Mouse (Mus musculus): ENCODE data around the gene Aak1. TPM values are rescaled to one million over a fixed set of nuclear protein-coding genes. Genes with fewer than 3 reads are reported as not detected.
"Not testable (repeated sequence)": the region's sequence is repeated elsewhere in the genome, so short reads cannot be mapped to it uniquely, and the experiment has no call there.

Gene Aak1
- polyA plus RNA-seq, 1 experiment from 2014 or later = 13.6 TPM

GRCm38 (mm10) chr6:86876451-86876850 is 27.1 kb downstream of the Aak1 start:
- H3K27ac ChIP-seq = no peak overlapping the region
- H3K36me3 ChIP-seq (replicated peaks) = peaks cover 11% of the 10 kb centered on the region
- H3K27me3 ChIP-seq (ENCODE audit: poor library complexity, severe bottlenecking) = no peaks in the 10 kb centered on the region
- H3K4me1 ChIP-seq = 0 out of 2 replicates have a peak, but pooled peaks cover 6% of the 10 kb centered on the region
- H3K9me3 ChIP-seq = no peaks in the 10 kb centered on the region
- WGBS = 16% methylated on average over 1 of the region's 1 CpGs
- DNase-seq (ENCODE audit: extremely low spot score, low spot score) = no peak
- no peak overlapping the region for H3K4me3 ChIP-seq

- not testable (repeated sequence) for DNase-seq (ENCODE audit: extremely low spot score, low spot score); H3K4me1 ChIP-seq; H3K27ac ChIP-seq; H3K36me3 ChIP-seq (replicated peaks); H3K4me3 ChIP-seq; H3K27me3 ChIP-seq (ENCODE audit: poor library complexity, severe bottlenecking); H3K9me3 ChIP-seq
- 77% methylated on average over 3 of the region's 3 CpGs for WGBS
These were observed 29.3 kb downstream of the Aak1 start for GRCm38 (mm10) chr6:86878656-86879055.

- H3K4me3 ChIP-seq = no peak overlapping the region
These were observed 30.0 kb downstream of the Aak1 start for GRCm38 (mm10) chr6:86879314-86879713.

GRCm38 (mm10) chr6:86884230-86884629 is 34.9 kb downstream of the Aak1 start:
- DNase-seq (ENCODE audit: extremely low spot score, low spot score) = no peak
- Histone ChIP-seq H3K27me3 (ENCODE audit: poor library complexity, severe bottlenecking) (no peaks in the 10 kb centered on the region), H3K9me3 (no peaks in the 10 kb centered on the region), H3K36me3 (replicated peaks) (peaks cover 8% of the 10 kb centered on the region; the same call in 1 of the 2 replicates), H3K4me3 (no peak overlapping the region), H3K27ac (no peak overlapping the region), H3K4me1 (no peaks in the 10 kb centered on the region; the same call in 1 of the 2 replicates)
- WGBS = 91% methylated on average over 2 of the region's 2 CpGs

More at GRCm38 (mm10) chr6:86879314-86879713, 30.0 kb downstream of the Aak1 start:
- 99% methylated on average over 4 of the region's 4 CpGs for WGBS
- Histone ChIP-seq H3K36me3 (replicated peaks) (no peaks in the 10 kb centered on the region; the same call in 1 of the 2 replicates), H3K27me3 (ENCODE audit: poor library complexity, severe bottlenecking) (no peaks in the 10 kb centered on the region), H3K27ac (no peak overlapping the region), H3K4me1 (0 out of 2 replicates have a peak, but pooled peaks cover 6% of the 10 kb centered on the region), H3K9me3 (no peaks in the 10 kb centered on the region)
- no peak for DNase-seq (ENCODE audit: extremely low spot score, low spot score)

GRCm38 (mm10) chr6:86884746-86885145 is 35.4 kb downstream of the Aak1 start:
- 92% methylated on average over 6 of the region's 6 CpGs for WGBS
- Histone ChIP-seq H3K27me3 (ENCODE audit: poor library complexity, severe bottlenecking) (no peaks in the 10 kb centered on the region), H3K4me1 (no peaks in the 10 kb centered on the region; the same call in 1 of the 2 replicates), H3K36me3 (replicated peaks) (peaks cover 8% of the 10 kb centered on the region; the same call in 1 of the 2 replicates), H3K4me3 (no peak overlapping the region), H3K9me3 (no peaks in the 10 kb centered on the region), H3K27ac (no peak overlapping the region)
- no peak for DNase-seq (ENCODE audit: extremely low spot score, low spot score)

GRCm38 (mm10) chr6:86885816-86886529 is 36.7 kb downstream of the Aak1 start:
- H3K9me3 ChIP-seq = no peaks in the 10 kb centered on the region
- no peak overlapping the region for H3K4me3 ChIP-seq
- peaks cover 15% of the 10 kb centered on the region for H3K36me3 ChIP-seq (replicated peaks)
- DNase-seq (ENCODE audit: extremely low spot score, low spot score) = no peak
- WGBS = 87% methylated on average over 6 of the region's 6 CpGs
- H3K4me1 ChIP-seq = no peaks in the 10 kb centered on the region; the same call in 1 of the 2 replicates
- H3K27me3 ChIP-seq (ENCODE audit: poor library complexity, severe bottlenecking) = no peaks in the 10 kb centered on the region
- H3K27ac ChIP-seq = no peak overlapping the region

GRCm38 (mm10) chr6:86886803-86887202 is 37.5 kb downstream of the Aak1 start:
- no peak overlapping the region for H3K27ac ChIP-seq
- H3K27me3 ChIP-seq (ENCODE audit: poor library complexity, severe bottlenecking) = no peaks in the 10 kb centered on the region
- DNase-seq (ENCODE audit: extremely low spot score, low spot score) = no peak
- H3K36me3 ChIP-seq (replicated peaks) = peaks cover 22% of the 10 kb centered on the region
- no peak overlapping the region for H3K4me3 ChIP-seq
- H3K4me1 ChIP-seq = no peaks in the 10 kb centered on the region; the same call in 1 of the 2 replicates
- WGBS = 87% methylated on average over 4 of the region's 4 CpGs
- no peaks in the 10 kb centered on the region for H3K9me3 ChIP-seq

GRCm38 (mm10) chr6:86897520-86897919 is 48.2 kb downstream of the Aak1 start:
- 93% methylated on average over 6 of the region's 6 CpGs for WGBS

GRCm38 (mm10) chr6:86899053-86899452 is 49.7 kb downstream of the Aak1 start:
- Histone ChIP-seq H3K36me3 (replicated peaks) (0 out of 2 replicates have a peak, but pooled peaks cover 8% of the 10 kb centered on the region), H3K9me3 (no peaks in the 10 kb centered on the region)

More at GRCm38 (mm10) chr6:86897520-86897919, 48.2 kb downstream of the Aak1 start:
- Histone ChIP-seq H3K27me3 (ENCODE audit: poor library complexity, severe bottlenecking) (no peaks in the 10 kb centered on the region), H3K4me1 (no peaks in the 10 kb centered on the region; the same call in 1 of the 2 replicates), H3K4me3 (no peak overlapping the region), H3K27ac (no peak overlapping the region), H3K36me3 (replicated peaks) (peaks cover 14% of the 10 kb centered on the region), H3K9me3 (no peaks in the 10 kb centered on the region)
- no peak for DNase-seq (ENCODE audit: extremely low spot score, low spot score)

GRCm38 (mm10) chr6:86899965-86900364 is 50.6 kb downstream of the Aak1 start:
- DNase-seq (ENCODE audit: extremely low spot score, low spot score) = no peak
- H3K27me3 ChIP-seq (ENCODE audit: poor library complexity, severe bottlenecking) = no peaks in the 10 kb centered on the region
- no peak overlapping the region for H3K4me3 ChIP-seq
- WGBS = 82% methylated on average over 3 of the region's 3 CpGs
- no peak overlapping the region for H3K27ac ChIP-seq
- H3K9me3 ChIP-seq = no peaks in the 10 kb centered on the region
- peaks cover 1% of the 10 kb centered on the region for H3K4me1 ChIP-seq
- H3K36me3 ChIP-seq (replicated peaks) = 0 out of 2 replicates have a peak, but pooled peaks cover 3% of the 10 kb centered on the region

More at GRCm38 (mm10) chr6:86899053-86899452, 49.7 kb downstream of the Aak1 start:
- Histone ChIP-seq H3K27ac (no peak overlapping the region), H3K4me1 (no peaks in the 10 kb centered on the region; the same call in 1 of the 2 replicates), H3K4me3 (no peak overlapping the region), H3K27me3 (ENCODE audit: poor library complexity, severe bottlenecking) (no peaks in the 10 kb centered on the region)
- no peak for DNase-seq (ENCODE audit: extremely low spot score, low spot score)
- 74% methylated on average over 3 of the region's 3 CpGs for WGBS

- no peak overlapping the region for H3K27ac ChIP-seq
- 83% methylated on average over 3 of the region's 3 CpGs for WGBS
- no peaks in the 10 kb centered on the region for H3K27me3 ChIP-seq (ENCODE audit: poor library complexity, severe bottlenecking)
- H3K4me1 ChIP-seq = peaks cover 7% of the 10 kb centered on the region
- no peak overlapping the region for H3K4me3 ChIP-seq
- H3K9me3 ChIP-seq = no peaks in the 10 kb centered on the region
- DNase-seq (ENCODE audit: extremely low spot score, low spot score) = no peak
- H3K36me3 ChIP-seq (replicated peaks) = no peaks in the 10 kb centered on the region
These were observed 51.2 kb downstream of the Aak1 start for GRCm38 (mm10) chr6:86900546-86900945.

GRCm38 (mm10) chr6:86905500-86905899 is 56.2 kb downstream of the Aak1 start:
- H3K27ac ChIP-seq = no peak overlapping the region
- DNase-seq (ENCODE audit: extremely low spot score, low spot score) = no peak
- WGBS = 83% methylated on average over 2 of the region's 2 CpGs
- no peaks in the 10 kb centered on the region for H3K27me3 ChIP-seq (ENCODE audit: poor library complexity, severe bottlenecking)
- H3K36me3 ChIP-seq (replicated peaks) = no peaks in the 10 kb centered on the region; the same call in 1 of the 2 replicates
- H3K4me1 ChIP-seq = peaks cover 10% of the 10 kb centered on the region
- H3K9me3 ChIP-seq = no peaks in the 10 kb centered on the region
- H3K4me3 ChIP-seq = no peak overlapping the region

GRCm38 (mm10) chr6:86907191-86907590 is 57.9 kb downstream of the Aak1 start:
- H3K4me1 ChIP-seq = peaks cover 10% of the 10 kb centered on the region
- H3K27me3 ChIP-seq (ENCODE audit: poor library complexity, severe bottlenecking) = no peaks in the 10 kb centered on the region
- H3K9me3 ChIP-seq = no peaks in the 10 kb centered on the region
- no peak overlapping the region for H3K4me3 ChIP-seq
- WGBS = 91% methylated on average over 2 of the region's 2 CpGs
- no peak for DNase-seq (ENCODE audit: extremely low spot score, low spot score)
- no peak overlapping the region for H3K27ac ChIP-seq
- peaks cover 6% of the 10 kb centered on the region; the same call in 1 of the 2 replicates for H3K36me3 ChIP-seq (replicated peaks)
